Mouse (Mus musculus) stomach, embryonic 14.5 days (tissue): ENCODE data around the gene Aida. TPM values are rescaled to one million over a fixed set of nuclear protein-coding genes. Genes with fewer than 3 reads are reported as not detected.
A peak's percentile ranks its signal among the peaks of the same experiment; 100 is the strongest.

Experiments used
- ATAC-seq: fragments of 200-750 bp; cut with Nextera tagmentation; 2 replicates; pipeline ENCODE4 v1.8.0; 2017; ENCODE audit warnings: low read depth, moderate TSS enrichment; ENCODE audit not compliant: insufficient number of reproducible peaks, insufficient read depth, low FRiP score
- H3K27ac ChIP-seq: fragments of 300-500 bp; sonication (generic); 2 replicates; pipeline ENCODE4 v1.5.1; 2014; ENCODE audit warnings: mild to moderate bottlenecking, low read length, moderate library complexity, mixed read lengths
- H3K27me3 ChIP-seq: fragments of 300-500 bp; sonication (generic); 2 replicates; pipeline ENCODE4 v1.6.1; 2014; ENCODE audit warnings: low read length, control low read depth, mixed read lengths; ENCODE audit not compliant: control insufficient read depth, insufficient read depth
- H3K36me3 ChIP-seq: fragments of 300-500 bp; sonication (generic); 2 replicates; pipeline ENCODE4 v1.6.1; 2014; ENCODE audit warnings: mild to moderate bottlenecking, control low read depth, low read length, moderate library complexity, mixed read lengths; ENCODE audit not compliant: control insufficient read depth, insufficient read depth
- H3K4me1 ChIP-seq: fragments of 300-500 bp; sonication (generic); 2 replicates; pipeline ENCODE4 v1.6.1; 2014; ENCODE audit warnings: low read length, control low read depth, mixed read lengths; ENCODE audit not compliant: control insufficient read depth, insufficient read depth
- H3K4me2 ChIP-seq: fragments of 300-500 bp; sonication (generic); replicated peaks from 2 replicates; pipeline ENCODE4 v1.6.1; 2014; ENCODE audit warnings: low read depth, low read length, control low read depth
- H3K4me3 ChIP-seq: fragments of 300-500 bp; sonication (generic); 2 replicates; pipeline ENCODE4 v1.5.1; 2014; ENCODE audit warnings: low read depth, low read length, control low read depth
- H3K9ac ChIP-seq: fragments of 300-500 bp; sonication (generic); replicated peaks from 2 replicates; pipeline ENCODE4 v1.6.1; 2014; ENCODE audit warnings: low read depth, mild to moderate bottlenecking, control low read depth, low read length, moderate library complexity, mixed read lengths
- H3K9me3 ChIP-seq: fragments of 300-500 bp; sonication (generic); 2 replicates; pipeline ENCODE4 v1.6.1; 2016; ENCODE audit warnings: low read depth, low read length, control low read depth; ENCODE audit not compliant: control insufficient read depth
- WGBS: fragments of 180-500 bp; shearing (Covaris S2); extraction: QIAGEN DNeasy Blood & Tissue Kit; methylation state at CpG from one replicate; pipeline ENCODE4 v1.1.7; 2014; 5-methylcytosine and 5-hydroxymethylcytosine counted together
- polyA plus RNA-seq: library from polyadenylated mRNA; unstranded; fragments of >200 nt; fragmentation: Nextera tagmentation; extraction: Ambion mirVana; gene quantifications from 2 replicates; pipeline ENCODE4 v1.2.1, GENCODE M21; 2014

Aida gene
- polyA plus RNA-seq, 1 experiment from 2014 or later: 28.3 TPM

- H3K9ac ChIP-seq: no peak overlapping the region
- no peaks in the 10 kb centered on the region for H3K27me3 ChIP-seq
- H3K36me3 ChIP-seq: 0 out of 2 replicates have a peak, but pooled peaks cover 2% of the 10 kb centered on the region
- no peak overlapping the region for H3K27ac ChIP-seq
- no peaks in the 10 kb centered on the region for H3K9me3 ChIP-seq
- no peak for ATAC-seq
- 60% methylated on average over 10 of the region's 10 CpGs for WGBS
- H3K4me3 ChIP-seq: no peak overlapping the region
- H3K4me2 ChIP-seq: no peak overlapping the region
- no peaks in the 10 kb centered on the region for H3K4me1 ChIP-seq
Measured at GRCm38 (mm10) chr1:183272867-183273818, 23.2 kb upstream of the Aida start.

GRCm38 (mm10) chr1:183274385-183274784 is 22.0 kb upstream of the Aida start:
- Histone ChIP-seq H3K4me3 (no peak overlapping the region), H3K4me2 (no peak overlapping the region), H3K9ac (no peak overlapping the region), H3K36me3 (peaks cover 13% of the 10 kb centered on the region), H3K27ac (no peak overlapping the region), H3K27me3 (no peaks in the 10 kb centered on the region), H3K9me3 (no peaks in the 10 kb centered on the region), H3K4me1 (no peaks in the 10 kb centered on the region)
- no peak for ATAC-seq
- 53% methylated on average over 3 of the region's 3 CpGs for WGBS

DNA sequence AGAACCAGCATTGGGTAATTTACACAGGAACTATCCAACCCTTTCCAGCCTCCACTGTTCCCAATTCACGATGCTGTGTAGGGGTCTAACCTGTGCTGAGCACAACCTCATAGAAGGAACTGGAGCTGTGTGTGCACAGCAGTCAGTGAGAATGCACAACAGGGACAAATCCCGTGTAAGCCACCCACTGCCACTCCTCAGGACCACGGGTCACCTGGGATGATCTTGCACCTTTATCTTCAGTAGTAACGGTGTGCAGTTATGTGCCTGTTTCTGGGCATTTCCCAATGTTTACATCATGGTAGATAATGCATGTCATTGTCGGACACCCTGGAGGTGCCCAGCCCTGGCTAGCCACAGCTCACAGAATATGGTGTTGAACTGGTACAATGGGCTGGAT is 20.6 kb upstream of the Aida start:
- H3K4me1 ChIP-seq: no peaks in the 10 kb centered on the region
- H3K4me3 ChIP-seq: no peak overlapping the region
- no peak for ATAC-seq
- 64% methylated on average over 5 of the region's 5 CpGs for WGBS
- no peak overlapping the region for H3K9ac ChIP-seq
- no peak overlapping the region for H3K4me2 ChIP-seq
- H3K9me3 ChIP-seq: no peaks in the 10 kb centered on the region
- H3K27ac ChIP-seq: no peak overlapping the region
- no peaks in the 10 kb centered on the region for H3K27me3 ChIP-seq
- peaks cover 18% of the 10 kb centered on the region for H3K36me3 ChIP-seq

- H3K27ac ChIP-seq: no peak overlapping the region
- 77% methylated on average over 3 of the region's 3 CpGs for WGBS
Measured at GRCm38 (mm10) chr1:183288351-183288750, 8.0 kb upstream of the Aida start.

GRCm38 (mm10) chr1:183289576-183289975 is 6.8 kb upstream of the Aida start:
- Histone ChIP-seq H3K9me3 (no peaks in the 10 kb centered on the region), H3K4me1 (no peaks in the 10 kb centered on the region), H3K36me3 (peaks cover 52% of the 10 kb centered on the region), H3K4me3 (no peak overlapping the region), H3K9ac (no peak overlapping the region), H3K27ac (no peak overlapping the region), H3K4me2 (no peak overlapping the region), H3K27me3 (no peaks in the 10 kb centered on the region)
- no peak for ATAC-seq
- WGBS: 92% methylated on average over 4 of the region's 4 CpGs

More at GRCm38 (mm10) chr1:183288351-183288750, 8.0 kb upstream of the Aida start:
- H3K27me3 ChIP-seq: no peaks in the 10 kb centered on the region
- H3K9me3 ChIP-seq: no peaks in the 10 kb centered on the region
- H3K9ac ChIP-seq: no peak overlapping the region
- no peak for ATAC-seq
- peaks cover 61% of the 10 kb centered on the region for H3K36me3 ChIP-seq
- H3K4me3 ChIP-seq: no peak overlapping the region
- no peaks in the 10 kb centered on the region for H3K4me1 ChIP-seq
- no peak overlapping the region for H3K4me2 ChIP-seq

DNA sequence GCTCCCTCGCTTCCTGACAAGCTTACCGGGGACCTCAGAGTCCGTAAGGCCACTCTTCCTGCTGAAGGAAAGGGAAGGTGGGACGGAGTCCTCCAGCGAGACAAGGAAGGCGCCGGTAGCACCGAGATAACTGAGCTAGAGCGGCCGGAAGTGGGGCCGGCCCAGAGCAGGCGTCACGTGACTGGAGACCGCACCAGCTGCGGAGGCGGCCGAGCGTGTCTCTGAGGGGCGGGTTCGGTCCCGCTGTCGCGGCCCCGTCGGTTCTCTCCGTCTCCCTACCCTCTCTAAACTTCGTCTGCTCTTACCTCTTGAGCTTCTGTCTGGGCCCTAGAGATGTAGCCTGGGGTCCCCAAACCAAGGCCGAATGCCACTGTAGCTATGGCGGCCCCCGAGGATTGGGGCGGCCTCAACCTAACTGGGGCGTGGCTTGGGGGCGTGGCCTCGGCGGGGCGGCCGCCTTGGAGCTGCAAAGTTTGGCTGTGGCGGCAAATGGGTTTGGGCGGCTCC is 540 bp downstream of the Aida start, which contains the start of gene Brox:
TSS of gene Brox (minus strand) at position 393 of the 507 bp plus-strand sequence.
- Histone ChIP-seq H3K4me1 (no peaks in the 10 kb centered on the region), H3K27ac (peak within 1 kb of the TSS; percentile 4; the same call in 1 of the 2 replicates), H3K4me3 (peak within 1 kb of the TSS; percentile 43), H3K27me3 (no peaks in the 10 kb centered on the region), H3K36me3 (no peaks in the 10 kb centered on the region; the same call in none of the 2 replicates), H3K4me2 (peak within 1 kb of the TSS; percentile 47), H3K9ac (peak within 1 kb of the TSS; percentile 25), H3K9me3 (no peaks in the 10 kb centered on the region)
- WGBS: under 1% methylated on average over 39 of the region's 39 CpGs
- ATAC-seq: peak; percentile 86

GRCm38 (mm10) chr1:183297473-183297885 is 1.1 kb downstream of the Aida start:
- ATAC-seq: peak; percentile 29; the same call in 1 of the 2 replicates
- peak overlapping the region; percentile 4; the same call in 1 of the 2 replicates for H3K27ac ChIP-seq

GRCm38 (mm10) chr1:183297886-183298489 is 1.6 kb downstream of the Aida start:
- under 1% methylated on average over 20 of the region's 20 CpGs for WGBS

More at GRCm38 (mm10) chr1:183297473-183297885, 1.1 kb downstream of the Aida start:
- H3K9ac ChIP-seq: peak overlapping the region; percentile 19
- H3K27me3 ChIP-seq: no peaks in the 10 kb centered on the region
- WGBS: 1% methylated on average over 28 of the region's 30 CpGs
- peak overlapping the region; percentile 43 for H3K4me3 ChIP-seq
- peak overlapping the region; percentile 47 for H3K4me2 ChIP-seq
- H3K4me1 ChIP-seq: no peaks in the 10 kb centered on the region
- H3K36me3 ChIP-seq: no peaks in the 10 kb centered on the region; the same call in none of the 2 replicates
- no peaks in the 10 kb centered on the region for H3K9me3 ChIP-seq

More at GRCm38 (mm10) chr1:183297886-183298489, 1.6 kb downstream of the Aida start:
- Histone ChIP-seq H3K27ac (peak overlapping the region; percentile 4; the same call in 1 of the 2 replicates), H3K4me1 (no peaks in the 10 kb centered on the region), H3K4me2 (peak overlapping the region; percentile 47), H3K9ac (peak overlapping the region; percentile 19), H3K36me3 (no peaks in the 10 kb centered on the region), H3K4me3 (peak overlapping the region; percentile 43), H3K27me3 (no peaks in the 10 kb centered on the region), H3K9me3 (no peaks in the 10 kb centered on the region)
- ATAC-seq: no peak
